Mouse (Mus musculus) liver, embryonic 14.5 days (tissue): Measurements from ENCODE around the gene Dguok.

Experiments used
- CTCF ChIP-seq: IDR thresholded peaks from 2 replicates; pipeline ENCODE4 v1.5.1; 2016; ENCODE audit warnings: antibody characterized with exemption, low read depth, control low read depth
- EP300 ChIP-seq: IDR thresholded peaks from 2 replicates; pipeline ENCODE4 v1.6.1; 2016; ENCODE audit warnings: antibody characterized with exemption, low read depth

DNA sequence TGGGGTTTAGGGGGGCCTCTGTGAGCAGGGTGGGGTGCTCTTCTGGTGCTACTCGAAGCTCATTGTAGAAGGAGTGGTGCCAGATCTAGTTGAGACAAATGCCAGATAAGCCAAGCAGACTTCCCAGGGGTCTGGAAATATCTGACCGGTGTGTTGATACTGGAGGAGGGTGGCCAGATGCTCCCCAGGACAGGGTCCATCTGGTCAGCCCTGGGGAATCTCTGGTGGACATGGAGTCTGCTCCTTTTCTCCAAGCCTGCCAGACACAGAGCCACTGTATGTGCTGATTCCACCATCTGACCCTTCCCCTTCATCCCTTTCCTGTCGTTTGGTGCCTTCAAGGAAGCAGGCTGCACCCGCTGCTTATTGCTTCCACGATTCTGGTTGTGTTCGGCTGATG, 16.4 kb upstream of the Dguok start:
- no peak for TF ChIP-seq CTCF
- no peak for TF ChIP-seq EP300
